Mouse (Mus musculus) left cerebral cortex, adult 11 months (tissue): ENCODE measurements around the gene Olfr1417.
"Not testable (repeated sequence)": the region's sequence is repeated elsewhere in the genome, so short reads cannot be mapped to it uniquely, and the experiment has no call there.

Experiments
- DNase-seq: peaks from one replicate; pipeline ENCODE4 v3.0.0; 2022; ENCODE audit warnings: low spot score

Gene Olfr1417

GRCm38 (mm10) chr19:11839119-11839518 is at the start of gene Olfr1417:
TSS of gene Olfr1417 (minus strand) at chr19:11839219.
- no peak for DNase-seq

- DNase-seq = no peak
Measured at GRCm38 (mm10) chr19:11886265-11886664, 47.2 kb upstream of the Olfr1417 start, which contains the start of gene Olfr1420. TSS of gene Olfr1420 (plus strand) at chr19:11886565.

- DNase-seq = not testable (repeated sequence)
Measured at GRCm38 (mm10) chr19:11878404-11878803, 39.4 kb upstream of the Olfr1417 start.

DNA sequence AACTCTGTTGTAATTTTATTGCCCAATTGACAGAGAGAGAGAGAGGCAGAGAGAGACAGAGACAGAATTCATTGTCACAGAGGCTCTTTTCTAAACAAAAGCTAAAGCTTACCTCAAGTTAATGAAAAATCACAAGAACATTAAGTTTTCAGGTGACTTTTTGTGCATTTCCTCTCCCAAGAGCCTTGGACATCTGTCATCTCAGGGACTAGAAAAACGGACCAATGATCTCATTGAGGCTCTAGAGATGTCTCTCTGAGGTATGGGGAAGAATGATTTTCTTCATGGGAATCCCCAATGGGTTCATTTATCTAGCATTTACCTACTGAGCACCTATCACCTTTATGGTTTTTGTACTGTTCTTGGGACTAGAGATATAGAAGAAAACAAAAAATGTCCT is 36.0 kb upstream of the Olfr1417 start, which contains the start of gene Olfr1419:
Gene Olfr1419, minus strand, starts transcription at position 101 of the 400 bp plus-strand sequence.
- no peak for DNase-seq

DNA sequence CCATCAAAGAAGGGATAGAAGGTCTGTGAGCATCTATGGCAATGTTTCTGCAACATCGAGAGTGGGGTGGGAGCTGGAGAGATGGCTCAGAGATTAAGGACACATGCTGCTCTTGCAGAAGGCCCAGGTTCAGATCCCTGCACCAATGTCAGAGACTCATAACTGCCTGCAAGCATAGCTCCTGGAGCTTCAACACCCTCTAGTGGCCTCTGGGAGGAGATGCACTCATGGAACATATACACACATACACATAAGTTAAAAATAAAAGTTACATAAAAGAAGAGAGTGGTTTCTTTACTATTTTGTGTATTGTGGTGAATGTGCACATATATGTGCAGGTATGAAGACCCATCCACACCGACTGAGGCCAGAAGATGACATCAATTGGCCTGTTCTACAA is 28.8 kb upstream of the Olfr1417 start:
- DNase-seq = no peak

- no peak for DNase-seq
Measured at GRCm38 (mm10) chr19:11860966-11861365, 21.9 kb upstream of the Olfr1417 start, which contains the start of gene Olfr1418. TSS of gene Olfr1418 (minus strand) at chr19:11861066.

DNA sequence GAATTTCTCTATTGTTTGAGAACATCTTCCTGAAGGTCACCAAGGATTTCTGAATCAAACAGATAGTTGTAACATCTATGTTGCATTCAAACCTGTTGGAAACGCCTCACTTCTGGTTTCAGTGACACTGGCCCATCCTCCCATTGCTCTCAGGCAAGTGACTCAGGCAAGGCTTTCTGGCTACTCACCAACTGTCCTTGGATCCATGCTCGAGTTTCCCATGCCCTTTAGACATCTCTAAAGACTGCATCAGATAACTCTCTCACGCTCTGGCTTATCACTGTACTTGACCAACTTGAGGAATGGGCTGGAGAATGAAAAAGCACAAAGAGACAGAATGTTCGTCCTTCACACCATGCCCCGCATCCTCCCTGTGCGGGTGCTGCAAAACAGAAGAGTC is 17.5 kb upstream of the Olfr1417 start:
- no peak for DNase-seq

DNA sequence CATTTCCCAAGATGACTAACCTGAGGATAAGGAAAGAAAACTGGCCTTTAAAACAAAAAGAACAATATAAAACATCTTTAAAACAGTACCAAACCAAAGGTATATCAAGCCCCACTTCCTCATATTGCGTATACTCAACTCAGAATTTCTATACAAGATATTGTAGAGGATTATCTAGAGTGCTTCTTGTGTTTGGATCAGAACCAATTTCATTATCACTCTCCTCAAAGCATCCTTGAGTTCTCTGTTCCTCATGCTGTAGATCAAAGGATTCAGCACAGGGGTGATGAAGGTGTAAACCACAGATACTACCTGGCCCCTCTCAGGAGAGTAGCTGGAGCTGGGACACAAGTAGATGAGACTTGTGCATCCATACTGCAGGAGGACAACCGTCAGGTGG is 15.8 kb upstream of the Olfr1417 start:
- DNase-seq = no peak

- no peak for DNase-seq
Measured at GRCm38 (mm10) chr19:11852652-11853051, 13.6 kb upstream of the Olfr1417 start.

DNA sequence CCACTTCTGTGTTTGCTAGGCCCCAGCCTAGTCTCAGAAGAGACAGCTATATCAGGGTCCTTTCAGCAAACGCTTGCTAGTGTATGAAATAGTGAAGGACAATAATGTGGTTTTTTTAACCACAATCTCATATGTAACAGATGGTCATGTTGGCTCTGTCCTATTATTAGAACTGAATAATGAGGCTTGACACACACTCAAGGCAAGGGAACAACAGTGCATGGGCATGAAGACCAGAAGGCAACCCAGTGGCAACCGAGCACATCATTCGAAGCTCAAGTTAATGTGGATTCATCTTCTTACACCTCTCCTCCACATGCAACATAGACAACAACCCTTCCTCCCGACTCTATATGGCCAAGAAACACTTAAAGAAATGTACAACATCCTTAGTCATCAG is 7.3 kb upstream of the Olfr1417 start:
- DNase-seq = no peak

GRCm38 (mm10) chr19:11823346-11824065 is 15.5 kb downstream of the Olfr1417 start:
- DNase-seq = no peak

DNA sequence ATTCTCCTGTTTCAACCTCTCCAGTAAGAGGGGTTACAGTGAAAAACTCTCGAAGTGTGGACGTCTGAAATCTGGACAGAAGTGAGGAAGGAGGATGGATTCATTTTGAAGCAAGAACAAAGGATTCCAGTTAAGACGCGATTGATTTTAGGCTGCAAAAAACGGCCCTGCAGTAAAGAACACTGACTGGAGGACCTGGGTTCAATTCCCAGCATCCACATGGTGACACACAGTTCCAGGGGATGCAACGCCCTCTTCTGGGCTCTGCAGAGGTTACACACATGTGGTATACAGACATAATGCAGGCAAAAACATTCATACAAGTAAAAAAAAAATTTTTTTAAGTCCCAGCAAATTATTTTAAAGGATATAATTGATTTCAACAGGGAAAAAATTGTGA is 18.8 kb downstream of the Olfr1417 start:
- DNase-seq = no peak

DNA sequence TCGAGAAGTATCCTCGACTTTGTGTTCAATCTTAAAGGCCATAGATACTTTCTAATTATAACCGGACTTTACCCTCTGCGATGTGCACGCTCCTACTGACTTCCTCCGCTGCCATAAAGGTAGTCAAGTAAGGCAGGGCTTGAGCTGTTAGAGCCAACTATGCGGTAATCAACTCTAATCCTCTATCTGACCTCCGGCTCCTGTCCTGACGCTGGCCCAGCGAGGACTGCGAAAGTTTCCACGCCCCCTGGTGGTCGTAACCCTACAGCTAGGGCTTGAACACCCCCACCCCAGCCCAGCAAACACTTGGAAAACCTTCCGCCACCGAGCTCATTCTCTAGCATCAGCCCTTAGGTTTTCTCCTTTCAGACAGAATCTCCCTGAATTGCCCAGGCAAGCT is 19.2 kb downstream of the Olfr1417 start:
- peak; percentile 24 for DNase-seq

GRCm38 (mm10) chr19:11819143-11819700 is 19.8 kb downstream of the Olfr1417 start, which contains the start of gene Stx3:
TSS of gene Stx3 (minus strand) at chr19:11819403.
- no peak for DNase-seq

GRCm38 (mm10) chr19:11818199-11819142 is 20.5 kb downstream of the Olfr1417 start:
- DNase-seq = peak; percentile 12

DNA sequence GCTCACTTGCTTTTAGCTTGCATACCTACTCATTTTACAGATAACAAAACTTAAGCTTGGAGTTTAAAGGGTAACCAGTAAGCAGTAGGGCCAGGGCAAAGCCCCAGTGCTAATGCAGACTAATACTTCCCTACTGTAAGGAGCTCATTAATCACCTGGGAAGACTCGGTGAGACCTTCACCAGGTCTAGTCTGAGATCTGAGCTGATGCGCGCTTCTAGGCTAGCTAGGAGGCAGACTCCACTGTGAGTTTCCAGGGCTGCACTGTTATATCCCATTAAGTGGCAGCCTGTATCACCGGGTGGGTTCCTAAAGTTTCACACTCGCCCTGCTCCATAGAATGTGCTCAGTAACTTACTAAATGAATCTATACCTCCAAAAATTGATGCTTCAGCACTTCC is 21.4 kb downstream of the Olfr1417 start:
- no peak for DNase-seq

DNA sequence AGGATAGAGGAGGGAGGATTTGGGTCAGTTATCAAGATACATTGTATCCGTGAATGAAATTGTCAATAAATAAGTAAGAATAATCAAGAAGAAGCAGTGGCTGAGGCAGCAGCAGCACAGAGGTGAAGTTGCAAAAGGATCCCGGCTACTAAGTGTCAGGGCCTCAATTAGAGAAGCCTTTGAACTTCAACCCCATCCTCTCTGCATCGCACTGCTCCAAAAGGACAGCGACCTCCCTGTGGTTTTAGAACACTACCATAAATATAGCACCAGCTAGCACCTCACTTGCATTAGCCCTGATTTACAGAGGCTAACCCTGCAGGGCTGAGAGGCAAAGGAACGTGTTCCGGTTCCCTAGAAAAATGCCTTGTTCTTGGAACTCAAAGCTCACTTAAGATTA is 22.3 kb downstream of the Olfr1417 start:
- no peak for DNase-seq

- no peak for DNase-seq
Measured at GRCm38 (mm10) chr19:11814742-11815333, 24.2 kb downstream of the Olfr1417 start.

GRCm38 (mm10) chr19:11813649-11814048 is 25.4 kb downstream of the Olfr1417 start:
- no peak for DNase-seq

DNA sequence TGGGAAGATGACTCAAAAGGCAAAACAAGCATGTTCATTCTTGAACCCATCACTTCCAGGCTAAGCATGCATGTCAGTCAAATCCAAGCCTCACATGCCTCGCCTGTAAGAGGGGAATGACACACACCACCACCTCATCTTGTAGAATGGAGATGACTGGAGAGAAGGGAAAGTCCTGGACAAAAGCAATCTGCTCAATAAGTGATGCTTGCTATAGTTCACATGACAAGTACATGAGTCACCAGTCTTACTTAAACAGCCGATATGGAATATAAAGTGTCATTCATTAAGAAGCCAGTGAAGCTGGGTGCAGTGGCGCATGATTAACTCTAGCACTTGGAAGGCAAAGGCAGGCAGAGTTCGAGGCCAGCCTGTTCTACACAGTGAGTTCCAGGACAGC is 25.9 kb downstream of the Olfr1417 start:
- no peak for DNase-seq

DNA sequence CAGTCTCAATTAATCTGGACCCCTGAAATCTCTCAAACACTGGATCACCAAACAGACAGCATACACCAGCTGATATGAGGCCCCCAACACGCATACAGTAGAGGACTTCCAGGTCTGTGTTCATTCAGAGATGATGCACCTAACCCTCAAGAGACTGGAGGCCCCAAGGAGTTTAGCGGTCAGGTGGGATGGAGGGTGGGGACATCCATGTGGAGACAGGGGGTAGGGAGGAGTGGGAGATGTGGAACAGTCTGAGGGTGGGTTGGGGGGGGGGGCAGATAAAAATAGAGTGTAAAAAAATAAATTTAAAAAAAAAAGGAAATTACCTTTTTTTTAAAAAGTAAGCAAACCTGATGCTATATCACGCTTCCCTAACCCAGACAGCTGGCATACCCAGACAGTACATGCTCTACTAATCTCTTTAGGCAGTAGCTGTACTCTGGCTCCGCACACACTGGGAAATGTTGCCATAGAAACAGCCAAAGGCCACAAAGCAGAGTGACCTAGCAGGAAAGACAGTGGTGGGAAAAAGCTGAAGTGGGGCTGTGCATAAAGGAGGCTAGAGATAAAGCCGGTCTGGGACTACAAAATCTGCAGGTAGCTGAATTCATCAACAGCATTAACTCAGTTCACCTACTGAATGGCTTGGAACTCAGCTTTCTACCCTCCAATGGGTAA is 27.2 kb downstream of the Olfr1417 start:
- DNase-seq = no peak
